Mouse (Mus musculus) G1E-ER4 (cell line): ENCODE results near the gene Ndufaf3. TPM values are rescaled to one million over a fixed set of nuclear protein-coding genes. Genes with fewer than 3 reads are reported as not detected.

ENCODE experiments used
- GATA1 ChIP-seq: IDR thresholded peaks from one replicate; pipeline ENCODE4 v1.8.0; 2012; ENCODE audit warnings: low read length, inconsistent platforms
- polyA plus RNA-seq: library from polyadenylated mRNA; stranded (reverse); fragments of >175 nt; gene quantifications from 2 replicates; pipeline ENCODE4 v1.2.3, GENCODE M21; 2012

Ndufaf3 gene
- 17.2 and 26.6 TPM in 2 replicates for polyA plus RNA-seq

DNA sequence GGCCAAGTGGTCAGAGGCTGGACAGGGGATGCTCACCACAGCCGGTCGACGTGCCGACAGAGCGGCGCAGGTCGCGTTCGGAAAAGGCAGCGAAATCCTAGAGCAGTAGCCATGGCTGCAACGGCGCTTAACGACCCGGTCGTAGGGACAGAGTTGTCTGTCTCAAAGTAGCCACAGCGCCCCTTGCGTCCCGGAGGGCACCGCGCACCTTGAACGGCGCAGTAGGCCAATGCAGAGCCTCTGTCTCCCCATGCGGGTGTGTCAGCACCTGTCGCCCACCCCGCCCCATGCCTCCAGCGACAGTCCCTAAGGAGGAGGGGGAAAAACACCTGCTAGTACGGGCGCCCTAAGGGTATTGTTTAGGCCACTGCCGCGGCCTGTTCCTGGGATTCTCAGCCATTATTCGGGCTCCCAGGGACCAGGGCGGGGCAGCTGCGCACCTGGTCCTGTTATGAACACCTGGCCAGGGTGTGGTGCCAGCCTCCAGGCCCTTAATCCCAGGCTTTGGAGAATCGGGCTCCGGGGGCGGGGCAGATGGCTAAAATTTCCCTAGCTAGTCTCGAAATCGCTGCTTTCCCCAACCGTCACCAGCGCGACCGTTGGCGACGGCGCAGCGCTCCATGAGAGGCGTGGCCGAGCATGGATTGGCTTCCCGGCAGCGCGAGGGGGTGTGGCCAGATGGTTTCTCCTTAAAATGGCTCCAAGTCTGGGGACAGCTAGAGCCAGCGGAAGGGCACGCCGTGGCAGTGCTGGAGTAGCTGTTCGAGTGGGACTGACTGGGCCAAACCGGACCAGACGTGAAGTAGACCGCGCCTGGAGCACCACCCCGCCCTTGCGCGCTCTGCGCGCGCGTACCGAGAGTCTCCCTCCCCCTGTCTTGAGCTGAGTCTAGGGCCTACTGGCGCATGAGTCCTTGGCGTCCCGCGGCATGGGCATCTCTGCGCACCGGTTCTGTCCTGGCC, at the start of gene Ndufaf3:
Ndufaf3 (minus strand) TSS at position 620 of the 962 bp plus-strand sequence.
- TF ChIP-seq GATA1, result no peak

- no peak for TF ChIP-seq GATA1
Measured at GRCm38 (mm10) chr9:108611488-108611887, 44.3 kb upstream of the Ndufaf3 start.

DNA sequence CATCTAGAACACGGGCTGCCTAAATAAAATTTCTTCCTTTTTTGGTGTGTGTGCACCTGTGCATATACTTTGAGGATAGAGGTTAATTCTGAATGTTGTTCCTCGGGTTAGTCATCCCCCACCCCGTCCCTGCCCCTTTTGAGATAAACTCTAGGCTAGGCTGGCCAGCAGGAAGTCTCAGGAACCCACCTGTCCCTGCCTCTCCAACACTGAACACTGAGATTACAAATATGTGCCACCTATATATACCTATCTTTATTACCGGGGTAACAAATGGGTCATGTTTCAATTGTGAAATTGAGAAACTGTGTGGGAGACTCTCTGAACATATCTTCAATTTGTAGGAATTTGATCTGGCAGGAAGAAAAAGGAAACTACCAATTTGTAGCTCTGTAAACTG, 41.7 kb upstream of the Ndufaf3 start:
- TF ChIP-seq GATA1, result no peak

GRCm38 (mm10) chr9:108601986-108602385, 34.8 kb upstream of the Ndufaf3 start:
- TF ChIP-seq GATA1, result no peak

- no peak for TF ChIP-seq GATA1
Measured at GRCm38 (mm10) chr9:108600011-108600410, 32.8 kb upstream of the Ndufaf3 start.

- no peak for TF ChIP-seq GATA1
Measured at GRCm38 (mm10) chr9:108599021-108599566, 31.9 kb upstream of the Ndufaf3 start.

GRCm38 (mm10) chr9:108596998-108597764, 29.9 kb upstream of the Ndufaf3 start, which contains the start of gene P4htm:
Gene P4htm (minus strand): TSS chr9:108597667.
- no peak for TF ChIP-seq GATA1

DNA sequence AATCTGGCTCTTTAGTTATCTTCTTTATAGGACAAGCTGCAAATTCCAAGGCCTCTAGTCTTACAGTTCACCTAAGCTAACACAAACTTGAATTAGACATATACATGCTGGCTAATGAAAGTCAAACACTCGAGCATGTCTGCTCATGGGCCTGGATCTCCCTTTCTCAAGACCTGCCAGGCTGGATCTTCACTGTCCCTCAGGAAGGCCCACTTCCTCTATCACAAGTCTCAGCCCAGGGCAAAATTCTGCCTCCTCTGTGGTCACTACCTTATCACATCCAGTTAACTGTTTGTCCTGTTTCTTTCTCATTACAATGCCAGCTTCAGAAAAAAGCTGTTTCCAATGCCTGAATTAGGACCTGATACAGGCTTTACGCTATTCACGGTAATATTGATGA, 27.1 kb upstream of the Ndufaf3 start:
- TF ChIP-seq GATA1, result no peak

DNA sequence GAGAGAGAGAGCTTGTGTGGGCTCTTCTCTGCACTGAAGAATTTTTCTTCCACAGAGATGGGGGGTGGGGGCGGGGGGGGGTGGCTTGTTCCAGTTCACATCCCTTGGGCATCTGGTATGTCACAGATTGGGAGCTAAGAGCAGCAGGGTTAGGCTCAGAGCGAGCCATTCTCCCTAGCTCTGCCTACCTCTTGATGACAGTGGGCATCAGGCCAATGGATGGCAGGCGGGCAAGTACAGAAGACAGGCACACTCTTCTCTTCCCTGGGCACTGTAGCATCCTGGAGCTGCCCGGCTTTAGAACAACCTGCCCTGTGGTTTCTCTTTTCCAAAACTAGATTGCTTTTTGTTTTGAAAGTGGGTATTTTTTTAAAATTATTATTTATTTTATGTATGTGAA, 24.2 kb upstream of the Ndufaf3 start:
- TF ChIP-seq GATA1, result no peak

DNA sequence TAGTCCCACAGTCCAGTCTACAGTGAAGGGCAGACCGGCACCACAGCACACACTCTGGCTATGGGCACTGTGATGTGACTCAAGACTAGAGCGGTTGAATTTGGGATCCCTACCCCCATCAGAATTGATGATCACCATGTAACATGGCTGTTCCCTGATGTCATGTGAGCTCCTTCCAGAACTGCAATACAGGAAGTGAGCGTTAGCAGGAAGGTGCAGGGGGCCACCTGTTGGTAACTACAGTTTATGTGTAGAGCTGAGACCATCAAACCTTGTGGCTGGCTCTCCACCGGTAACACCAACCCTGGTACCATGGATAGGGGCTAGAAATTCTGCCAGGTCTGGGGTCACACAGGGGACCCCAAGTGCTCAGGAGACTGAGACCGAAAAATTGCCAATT, 22.0 kb upstream of the Ndufaf3 start:
- no peak for TF ChIP-seq GATA1

- no peak for TF ChIP-seq GATA1
Measured at GRCm38 (mm10) chr9:108587571-108588180, 20.4 kb upstream of the Ndufaf3 start.

- no peak for TF ChIP-seq GATA1
Measured at GRCm38 (mm10) chr9:108579344-108579690, 12.1 kb upstream of the Ndufaf3 start.

GRCm38 (mm10) chr9:108578545-108579343, 11.5 kb upstream of the Ndufaf3 start, which contains the start of gene Wdr6:
Gene Wdr6 (minus strand): TSS chr9:108578739.
- TF ChIP-seq GATA1, result no peak

DNA sequence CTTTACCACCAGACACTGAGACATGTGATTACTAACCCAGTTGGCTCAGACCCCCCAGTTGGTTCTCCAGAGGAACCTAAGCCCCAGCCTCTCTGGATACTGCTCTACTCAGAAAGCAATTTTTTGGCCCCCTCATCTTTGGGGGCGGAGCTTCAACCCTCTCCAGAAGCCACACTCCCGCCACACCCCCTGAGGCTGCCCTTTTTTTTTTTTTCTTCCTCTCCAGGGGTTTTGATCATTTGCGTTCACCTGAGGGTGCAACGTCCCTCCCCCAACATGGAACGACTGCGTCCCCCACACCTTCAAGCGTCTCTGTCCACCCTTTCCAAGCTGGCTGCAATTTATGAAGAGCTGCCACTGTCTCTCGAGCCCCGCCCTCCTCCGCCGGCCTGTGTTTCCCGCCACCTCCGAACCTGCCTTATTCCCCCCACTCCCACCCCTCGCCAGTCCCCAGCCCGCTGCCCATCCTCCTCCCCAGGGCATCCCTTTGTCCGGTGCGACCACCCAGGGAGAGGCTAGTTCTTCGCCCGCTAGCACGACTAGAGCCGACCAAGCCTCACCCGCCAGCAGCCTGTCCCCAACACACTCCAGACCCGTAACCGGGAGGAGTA, 10.8 kb upstream of the Ndufaf3 start:
- no peak for TF ChIP-seq GATA1
